Mouse (Mus musculus) retina, embryonic 14.5 days (tissue): ENCODE data around the gene Umod.

Experiments used
- DNase-seq: peaks from one replicate; pipeline ENCODE4 v3.0.0-alpha.2; 2015; ENCODE audit warnings: low spot score

Gene Umod

GRCm38 (mm10) chr7:119479256-119479655 is at the start of gene Umod:
TSS of gene Umod (minus strand) at chr7:119479282.
- DNase-seq: no peak

GRCm38 (mm10) chr7:119528617-119529016 is 49.5 kb upstream of the Umod start:
- DNase-seq: no peak

GRCm38 (mm10) chr7:119527548-119527947 is 48.5 kb upstream of the Umod start:
- DNase-seq: no peak

GRCm38 (mm10) chr7:119527135-119527534 is 48.1 kb upstream of the Umod start:
- DNase-seq: no peak

GRCm38 (mm10) chr7:119526486-119526885 is 47.4 kb upstream of the Umod start:
- DNase-seq: no peak

GRCm38 (mm10) chr7:119525881-119526281 is 46.8 kb upstream of the Umod start:
- no peak for DNase-seq

GRCm38 (mm10) chr7:119523389-119523788 is 44.3 kb upstream of the Umod start, which contains the start of gene Pdilt:
TSS of gene Pdilt (minus strand) at chr7:119523489.
- no peak for DNase-seq

GRCm38 (mm10) chr7:119522385-119522784 is 43.3 kb upstream of the Umod start:
- DNase-seq: no peak

GRCm38 (mm10) chr7:119521816-119522215 is 42.7 kb upstream of the Umod start:
- no peak for DNase-seq

GRCm38 (mm10) chr7:119519654-119520053 is 40.6 kb upstream of the Umod start:
- peak; percentile 87 for DNase-seq

- no peak for DNase-seq
These were observed 40.1 kb upstream of the Umod start, which contains the start of gene Acsm5 for GRCm38 (mm10) chr7:119519163-119519562. TSS of gene Acsm5 (plus strand) at chr7:119519463.

GRCm38 (mm10) chr7:119516272-119516558 is 37.1 kb upstream of the Umod start:
- DNase-seq: no peak

GRCm38 (mm10) chr7:119515492-119516271 is 36.6 kb upstream of the Umod start:
- DNase-seq: peak; percentile 82

- peak; percentile 80 for DNase-seq
These were observed 34.0 kb upstream of the Umod start for GRCm38 (mm10) chr7:119513056-119513455.

GRCm38 (mm10) chr7:119511143-119511542 is 32.1 kb upstream of the Umod start:
- DNase-seq: no peak

- no peak for DNase-seq
These were observed 11.1 kb upstream of the Umod start for GRCm38 (mm10) chr7:119490041-119490780.

GRCm38 (mm10) chr7:119486683-119487082 is 7.6 kb upstream of the Umod start:
- no peak for DNase-seq

GRCm38 (mm10) chr7:119484154-119484553 is 5.1 kb upstream of the Umod start:
- DNase-seq: no peak

- DNase-seq: peak; percentile 44
These were observed 2.3 kb downstream of the Umod start for GRCm38 (mm10) chr7:119476500-119477389.

GRCm38 (mm10) chr7:119459185-119459584 is 19.9 kb downstream of the Umod start, which contains the start of gene Gp2:
TSS of gene Gp2 (minus strand) at chr7:119459285.
- no peak for DNase-seq

GRCm38 (mm10) chr7:119454192-119454591 is 24.9 kb downstream of the Umod start:
- DNase-seq: no peak

- peak; percentile 12 for DNase-seq
These were observed 35.2 kb downstream of the Umod start for GRCm38 (mm10) chr7:119443849-119444248.
